Mouse (Mus musculus): ENCODE measurements around the gene Large1.

GRCm38 (mm10) chr8:73353108-73353793 lies at the start of gene Large1:
- TF ChIP-seq CTCF (IDR thresholded peaks at IDR 0.05 in 2 of 3, conservative IDR thresholded peaks at IDR 0.05 in 1 of 3; ENCODE audit: control insufficient read depth in 1 of 3, insufficient read depth in 1 of 3, low read depth in 2 of 3, low read length in 3 of 3, poor library complexity in 1 of 3, severe bottlenecking in 1 of 3) (no peak), MXI1 (IDR thresholded peaks at IDR 0.05; ENCODE audit: low read depth, low read length) (no peak), TBP (IDR thresholded peaks at IDR 0.05; ENCODE audit: low read depth, low read length) (no peak), UBTF (IDR thresholded peaks at IDR 0.05; ENCODE audit: borderline replicate concordance, insufficient read depth, low read depth, low read length) (no peak), CHD2 (IDR thresholded peaks at IDR 0.05; ENCODE audit: low read length) (no peak), POLR2AphosphoS2 (IDR thresholded peaks at IDR 0.05; ENCODE audit: low read length) (no peak), MAZ (IDR thresholded peaks at IDR 0.05; ENCODE audit: low read depth, low read length) (no peak), EP300 (IDR thresholded peaks at IDR 0.05; ENCODE audit: low read depth in 1 of 2, low read length in 2 of 2) (no peak), ZNF384 (IDR thresholded peaks at IDR 0.05; ENCODE audit: low read depth, low read length) (no peak), USF2 (IDR thresholded peaks at IDR 0.05; ENCODE audit: borderline replicate concordance in 1 of 2, insufficient read depth in 1 of 2, low read depth in 1 of 2, low read length in 2 of 2) (no peak), KAT2A (conservative IDR thresholded peaks at IDR 0.05; ENCODE audit: low read depth, low read length) (no peak), ETS1 (IDR thresholded peaks at IDR 0.05; ENCODE audit: low read depth, low read length) (no peak), POLR2A (IDR thresholded peaks at IDR 0.05; ENCODE audit: control insufficient read depth in 1 of 2, insufficient read depth in 1 of 2, low read depth in 1 of 2, low read length in 2 of 2, poor library complexity in 1 of 2) (no peak)

All from MEL (cell line).